Mouse (Mus musculus): ENCODE measurements around the gene Ddit4l. TPM values are rescaled to one million over a fixed set of nuclear protein-coding genes. Genes with fewer than 3 reads are reported as not detected.
"Not testable (repeated sequence)": the region's sequence is repeated elsewhere in the genome, so short reads cannot be mapped to it uniquely, and the experiment has no call there.

The Ddit4l gene
- 0.23 and 0.28 TPM in 2 replicates for polyA plus RNA-seq (2012; rRNA removed)

DNA sequence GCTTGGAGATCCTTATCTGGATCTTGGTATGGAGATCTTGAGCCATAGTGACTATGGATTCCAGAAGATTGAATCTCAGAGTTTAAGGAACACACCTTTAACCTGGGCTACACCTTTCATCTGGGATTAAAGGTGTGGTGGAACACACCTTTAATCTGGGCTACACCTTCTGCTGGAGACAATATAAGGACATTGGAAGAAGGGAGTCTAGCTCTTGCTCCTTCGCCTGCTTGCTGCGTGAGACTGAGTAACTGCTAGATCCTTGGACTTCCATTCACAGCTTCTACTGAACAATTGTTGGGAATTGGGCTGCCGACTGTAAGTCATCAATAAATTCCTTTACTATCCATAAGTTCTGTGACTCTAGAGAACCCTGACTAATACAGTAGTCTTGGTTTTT is at the start of gene Ddit4l:
Ddit4l (plus strand) TSS at position 301 of the 400 bp plus-strand sequence.
- H3K27ac ChIP-seq (ENCODE audit: insufficient read depth, low read depth, low read length); H3K4me1 ChIP-seq (ENCODE audit: control insufficient read depth, insufficient read depth, insufficient read length, low read length): not testable (repeated sequence)
- 90% methylated on average over 3 of the region's 3 CpGs for WGBS

DNA sequence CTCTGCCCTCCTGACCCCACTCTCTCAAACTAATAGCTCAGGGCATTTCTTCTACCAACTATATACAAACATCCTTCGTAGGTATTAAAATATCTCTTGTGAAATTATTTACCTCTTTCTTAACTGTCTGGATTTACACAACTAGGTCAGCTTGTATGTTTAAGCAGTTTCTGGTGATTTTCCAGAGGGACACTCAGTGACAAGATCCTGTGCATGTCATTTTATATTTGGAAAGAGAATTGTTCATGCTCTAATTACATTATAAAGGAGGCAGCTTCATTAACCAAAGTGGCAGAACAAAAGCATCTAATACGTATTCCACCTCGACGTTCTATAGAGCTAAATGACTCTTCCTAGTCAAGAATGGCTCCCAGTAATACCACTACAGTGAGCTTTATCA is 45.3 kb upstream of the Ddit4l start:
- TF ChIP-seq POLR2A (IDR thresholded peaks at IDR 0.05; ENCODE audit: low read depth, low read length), result no peak
- no peak for TF ChIP-seq CTCF (IDR thresholded peaks at IDR 0.05; ENCODE audit: extremely low read depth, insufficient read length, insufficient replicate concordance, low read depth, low read length)
- Histone ChIP-seq H3K27ac (ENCODE audit: insufficient read depth, low read depth, low read length) (no peak overlapping the region), H3K4me1 (ENCODE audit: control insufficient read depth, insufficient read depth, insufficient read length, low read length) (no peaks in the 10 kb centered on the region), H3K27me3 (ENCODE audit: control insufficient read depth, insufficient read depth, low read length) (no peaks in the 10 kb centered on the region), H3K4me3 (ENCODE audit: low read depth, low read length) (no peak overlapping the region), H3K36me3 (ENCODE audit: control insufficient read depth, insufficient read depth, low read length) (no peaks in the 10 kb centered on the region)
- WGBS, result 84% methylated on average over 4 of the region's 4 CpGs

More for the DNA sequence above, at the start of gene Ddit4l:
- H3K36me3 ChIP-seq (ENCODE audit: control insufficient read depth, insufficient read depth, low read length); H3K27me3 ChIP-seq (ENCODE audit: control insufficient read depth, insufficient read depth, low read length); H3K4me3 ChIP-seq (ENCODE audit: low read depth, low read length): not testable (repeated sequence)

DNA sequence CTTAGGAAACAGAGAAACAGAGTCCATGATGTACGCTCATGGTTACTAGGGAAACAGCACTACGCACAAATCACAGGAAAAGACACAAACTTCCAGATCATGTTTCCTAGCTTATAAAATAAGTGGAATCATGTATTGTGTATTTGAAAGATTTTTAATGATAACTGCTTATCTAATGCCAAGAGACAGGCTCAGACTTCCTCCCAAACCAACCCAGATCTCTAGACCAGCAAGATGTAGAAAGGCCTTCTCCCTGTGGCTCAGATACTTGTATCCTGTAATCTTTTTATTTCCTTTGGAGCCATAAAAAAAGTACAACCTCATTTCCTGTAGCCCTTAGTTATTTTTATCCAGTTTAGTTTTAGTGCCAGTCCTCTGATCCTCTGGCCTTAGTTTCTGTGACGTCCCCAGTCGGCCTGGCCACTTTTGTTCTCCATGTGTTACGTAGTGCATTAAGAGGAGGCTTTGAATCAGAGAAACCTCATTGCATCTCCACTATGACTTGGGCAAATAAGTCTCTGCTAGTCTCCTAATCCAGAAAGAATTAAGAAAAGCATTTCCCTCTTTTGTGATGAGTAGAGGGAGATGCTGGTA is 34.9 kb upstream of the Ddit4l start:
- whole genome bisulfite sequencing, result 90% methylated on average over 5 of the region's 5 CpGs
- Histone ChIP-seq H3K27ac (ENCODE audit: insufficient read depth, low read depth, low read length) (no peak overlapping the region), H3K4me1 (ENCODE audit: control insufficient read depth, insufficient read depth, insufficient read length, low read length) (no peaks in the 10 kb centered on the region)

DNA sequence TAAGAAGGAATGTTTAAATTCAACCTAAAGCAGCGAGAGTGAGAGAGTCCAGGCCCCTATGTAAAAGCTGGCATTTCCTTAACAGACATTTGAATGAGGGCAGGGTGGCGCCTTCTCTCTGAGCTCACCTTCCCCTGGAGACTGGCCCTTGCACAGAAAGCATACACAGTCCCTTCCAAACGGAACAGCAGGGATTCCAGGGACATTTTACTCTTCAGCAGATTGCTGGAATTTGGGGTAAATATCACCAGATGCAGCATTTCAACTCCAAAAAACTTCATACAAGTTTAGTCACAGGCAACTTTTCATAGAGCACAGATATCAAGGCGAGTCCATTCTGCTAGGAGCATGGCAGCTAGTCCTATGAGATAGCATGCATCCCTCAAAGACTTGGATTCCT is 31.6 kb upstream of the Ddit4l start:
- Histone ChIP-seq H3K27me3 (ENCODE audit: control insufficient read depth, insufficient read depth, low read length) (no peaks in the 10 kb centered on the region), H3K4me3 (ENCODE audit: low read depth, low read length) (no peak overlapping the region), H3K4me1 (ENCODE audit: control insufficient read depth, insufficient read depth, insufficient read length, low read length) (no peaks in the 10 kb centered on the region), H3K27ac (ENCODE audit: insufficient read depth, low read depth, low read length) (no peak overlapping the region), H3K36me3 (ENCODE audit: control insufficient read depth, insufficient read depth, low read length) (no peaks in the 10 kb centered on the region)
- no peak for TF ChIP-seq CTCF (IDR thresholded peaks at IDR 0.05; ENCODE audit: extremely low read depth, insufficient read length, insufficient replicate concordance, low read depth, low read length)
- no peak for TF ChIP-seq POLR2A (IDR thresholded peaks at IDR 0.05; ENCODE audit: low read depth, low read length)
- WGBS, result 73% methylated on average over 4 of the region's 4 CpGs

More for the DNA sequence above, 34.9 kb upstream of the Ddit4l start:
- Histone ChIP-seq H3K4me3 (ENCODE audit: low read depth, low read length) (no peak overlapping the region), H3K36me3 (ENCODE audit: control insufficient read depth, insufficient read depth, low read length) (no peaks in the 10 kb centered on the region), H3K27me3 (ENCODE audit: control insufficient read depth, insufficient read depth, low read length) (no peaks in the 10 kb centered on the region)
- TF ChIP-seq POLR2A (IDR thresholded peaks at IDR 0.05; ENCODE audit: low read depth, low read length), result no peak
- TF ChIP-seq CTCF (IDR thresholded peaks at IDR 0.05; ENCODE audit: extremely low read depth, insufficient read length, insufficient replicate concordance, low read depth, low read length), result no peak

DNA sequence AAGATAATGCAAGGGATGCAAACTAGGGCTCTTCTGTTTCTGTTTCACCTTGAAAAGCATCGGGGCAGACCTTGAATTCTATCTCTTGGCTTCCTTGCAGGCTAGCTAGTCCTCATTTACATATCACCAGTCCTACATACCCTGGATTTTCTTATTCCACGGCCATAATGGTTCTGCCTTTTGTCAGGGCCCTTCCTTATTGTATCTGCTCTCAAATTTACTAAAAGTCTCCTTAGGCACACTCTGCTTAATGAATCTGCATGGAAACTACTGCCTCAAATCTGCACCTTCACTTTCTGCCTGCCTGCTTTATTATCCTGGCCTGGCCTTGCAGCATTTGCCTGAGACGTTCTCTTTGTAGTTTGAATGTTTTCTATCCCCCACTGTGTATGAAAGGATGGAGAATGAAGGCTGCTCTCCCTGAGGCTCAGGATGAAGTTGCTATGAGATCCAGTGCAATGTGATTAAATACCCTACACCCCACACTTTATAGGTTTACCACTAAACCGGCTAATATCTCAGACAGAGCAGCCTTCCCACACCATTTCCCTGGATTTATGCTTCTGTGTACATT is 27.0 kb upstream of the Ddit4l start:
- no peaks in the 10 kb centered on the region for H3K36me3 ChIP-seq (ENCODE audit: control insufficient read depth, insufficient read depth, low read length)
- H3K27me3 ChIP-seq (ENCODE audit: control insufficient read depth, insufficient read depth, low read length), result no peaks in the 10 kb centered on the region
- 69% methylated on average over 4 of the region's 4 CpGs for WGBS
- no peak overlapping the region for H3K4me3 ChIP-seq (ENCODE audit: low read depth, low read length)
- no peak overlapping the region for H3K27ac ChIP-seq (ENCODE audit: insufficient read depth, low read depth, low read length)
- TF ChIP-seq POLR2A (IDR thresholded peaks at IDR 0.05; ENCODE audit: low read depth, low read length) (no peak), CTCF (IDR thresholded peaks at IDR 0.05; ENCODE audit: extremely low read depth, insufficient read length, insufficient replicate concordance, low read depth, low read length) (no peak)
- no peaks in the 10 kb centered on the region for H3K4me1 ChIP-seq (ENCODE audit: control insufficient read depth, insufficient read depth, insufficient read length, low read length)

DNA sequence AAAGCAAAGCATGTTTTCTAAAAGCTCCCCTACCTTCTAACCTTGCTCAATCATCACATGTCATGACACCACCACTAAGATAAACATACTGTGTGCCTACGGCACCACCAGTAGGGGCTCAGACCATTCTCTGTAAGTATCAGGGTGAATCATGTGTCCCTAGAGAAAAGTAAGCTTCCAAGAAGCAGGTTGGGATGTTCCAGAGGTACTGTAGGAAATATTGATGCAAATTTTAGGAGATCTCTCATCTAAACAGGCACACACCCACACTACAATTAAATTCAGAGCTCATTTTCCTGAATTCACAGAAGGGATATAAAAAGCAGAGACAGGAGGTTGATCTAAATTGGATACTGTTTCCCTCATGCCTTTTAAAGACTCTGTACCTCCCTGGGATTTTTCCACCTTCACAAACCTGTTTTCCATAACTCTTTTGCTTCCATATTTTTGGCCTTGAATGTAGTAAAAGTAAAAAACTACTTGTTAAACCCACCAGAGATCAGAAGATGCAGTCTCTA is 12.4 kb upstream of the Ddit4l start:
- TF ChIP-seq POLR2A (IDR thresholded peaks at IDR 0.05; ENCODE audit: low read depth, low read length), result no peak
- TF ChIP-seq CTCF (IDR thresholded peaks at IDR 0.05; ENCODE audit: extremely low read depth, insufficient read length, insufficient replicate concordance, low read depth, low read length), result no peak
- 76% methylated on average over 1 of the region's 1 CpGs for WGBS

DNA sequence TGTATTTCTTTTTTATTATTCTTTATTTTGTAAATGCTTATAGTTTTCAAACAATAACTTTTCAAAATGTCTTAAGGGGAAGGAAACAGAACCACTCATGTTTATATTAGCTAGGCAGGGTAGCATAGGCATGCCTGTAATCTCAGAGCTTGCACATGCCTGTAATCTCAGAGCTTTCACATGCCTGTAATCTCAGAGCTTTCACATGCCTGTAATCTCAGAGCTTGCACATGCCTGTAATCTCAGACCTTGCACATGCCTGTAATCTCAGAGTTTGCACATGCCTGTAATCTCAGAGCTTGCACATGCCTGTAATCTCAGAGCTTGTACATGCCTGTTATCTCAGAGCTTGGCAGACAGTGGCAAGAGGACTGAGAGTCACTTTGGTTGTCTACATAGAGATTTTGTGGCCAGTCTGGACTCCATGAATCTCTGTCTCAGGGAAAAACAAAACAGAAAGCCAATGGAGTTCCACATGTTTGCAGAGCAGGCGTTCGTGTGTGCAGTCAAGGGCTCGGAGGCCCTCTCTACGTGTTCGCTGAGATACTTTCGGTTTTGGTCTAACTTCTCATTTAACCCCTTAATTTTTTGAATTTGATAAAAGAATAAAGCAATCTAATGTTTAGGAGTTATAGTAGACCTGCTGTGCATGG is 10.8 kb upstream of the Ddit4l start:
- H3K27ac ChIP-seq (ENCODE audit: insufficient read depth, low read depth, low read length), result 0 out of 2 replicates have a peak overlapping the region, but pooled peaks have one; percentile 28
- TF ChIP-seq CTCF (IDR thresholded peaks at IDR 0.05; ENCODE audit: extremely low read depth, insufficient read length, insufficient replicate concordance, low read depth, low read length) (no peak), POLR2A (IDR thresholded peaks at IDR 0.05; ENCODE audit: low read depth, low read length) (no peak)
- H3K4me1 ChIP-seq (ENCODE audit: control insufficient read depth, insufficient read depth, insufficient read length, low read length), result peaks cover 6% of the 10 kb centered on the region; the same call in 1 of the 2 replicates
- no peaks in the 10 kb centered on the region for H3K36me3 ChIP-seq (ENCODE audit: control insufficient read depth, insufficient read depth, low read length)
- 17% methylated on average over 6 of the region's 6 CpGs for WGBS
- H3K4me3 ChIP-seq (ENCODE audit: low read depth, low read length), result no peak overlapping the region
- H3K27me3 ChIP-seq (ENCODE audit: control insufficient read depth, insufficient read depth, low read length), result no peaks in the 10 kb centered on the region

More for the DNA sequence above, 12.4 kb upstream of the Ddit4l start:
- Histone ChIP-seq H3K27ac (ENCODE audit: insufficient read depth, low read depth, low read length) (no peak overlapping the region), H3K27me3 (ENCODE audit: control insufficient read depth, insufficient read depth, low read length) (no peaks in the 10 kb centered on the region), H3K4me3 (ENCODE audit: low read depth, low read length) (no peak overlapping the region), H3K36me3 (ENCODE audit: control insufficient read depth, insufficient read depth, low read length) (no peaks in the 10 kb centered on the region), H3K4me1 (ENCODE audit: control insufficient read depth, insufficient read depth, insufficient read length, low read length) (peaks cover 6% of the 10 kb centered on the region; the same call in 1 of the 2 replicates)
